Mouse (Mus musculus) frontal cortex, postnatal 10 days (tissue): Measurements from ENCODE around the gene Gli3.
A peak's percentile ranks its signal among the peaks of the same experiment; 100 is the strongest.

Source experiments
- DNase-seq, 2 experiments: peaks; one replicate each; pipeline ENCODE4 v3.0.0; 2022; ENCODE audit warnings: low spot score in 2 of 2, mixed read lengths in 1 of 2

The Gli3 gene

GRCm38 (mm10) chr13:15550731-15551130 is 87.7 kb downstream of the Gli3 start:
- no peak for DNase-seq

- DNase-seq = no peak
Observed at GRCm38 (mm10) chr13:15552009-15552408, 89.0 kb downstream of the Gli3 start.

GRCm38 (mm10) chr13:15556646-15557098 is 93.6 kb downstream of the Gli3 start:
- DNase-seq = no peak

- no peak for DNase-seq
Observed at GRCm38 (mm10) chr13:15561441-15561840, 98.4 kb downstream of the Gli3 start.

- DNase-seq = peak in 1 of 2 experiments; percentile 7
Observed at GRCm38 (mm10) chr13:15570908-15571568, 108.0 kb downstream of the Gli3 start.

- DNase-seq = no peak
Observed at GRCm38 (mm10) chr13:15577133-15577917, 114.3 kb downstream of the Gli3 start.

GRCm38 (mm10) chr13:15580458-15580857 is 117.4 kb downstream of the Gli3 start:
- DNase-seq = no peak

- DNase-seq = no peak
Observed at GRCm38 (mm10) chr13:15585941-15586340, 122.9 kb downstream of the Gli3 start.

- peak in 1 of 2 experiments; percentile 15 for DNase-seq
Observed at GRCm38 (mm10) chr13:15588278-15589272, 125.5 kb downstream of the Gli3 start.

- no peak for DNase-seq
Observed at GRCm38 (mm10) chr13:15590326-15590933, 127.4 kb downstream of the Gli3 start.

GRCm38 (mm10) chr13:15596667-15597066 is 133.6 kb downstream of the Gli3 start:
- no peak for DNase-seq

GRCm38 (mm10) chr13:15599741-15600140 is 136.7 kb downstream of the Gli3 start:
- DNase-seq = no peak

GRCm38 (mm10) chr13:15602161-15602560 is 139.1 kb downstream of the Gli3 start:
- no peak for DNase-seq

- no peak for DNase-seq
Observed at GRCm38 (mm10) chr13:15602677-15603221, 139.7 kb downstream of the Gli3 start.

- no peak for DNase-seq
Observed at GRCm38 (mm10) chr13:15604074-15604473, 141.0 kb downstream of the Gli3 start.

- DNase-seq = no peak
Observed at GRCm38 (mm10) chr13:15617423-15617822, 154.4 kb downstream of the Gli3 start.

- no peak for DNase-seq
Observed at GRCm38 (mm10) chr13:15618051-15618692, 155.1 kb downstream of the Gli3 start.

GRCm38 (mm10) chr13:15621009-15621408 is 158.0 kb downstream of the Gli3 start:
- DNase-seq = no peak

- no peak for DNase-seq
Observed at GRCm38 (mm10) chr13:15624490-15625353, 161.7 kb downstream of the Gli3 start.

- DNase-seq = no peak
Observed at GRCm38 (mm10) chr13:15641548-15641947, 178.5 kb downstream of the Gli3 start.
